Mouse (Mus musculus): ENCODE data around the gene Tpte.

DNA sequence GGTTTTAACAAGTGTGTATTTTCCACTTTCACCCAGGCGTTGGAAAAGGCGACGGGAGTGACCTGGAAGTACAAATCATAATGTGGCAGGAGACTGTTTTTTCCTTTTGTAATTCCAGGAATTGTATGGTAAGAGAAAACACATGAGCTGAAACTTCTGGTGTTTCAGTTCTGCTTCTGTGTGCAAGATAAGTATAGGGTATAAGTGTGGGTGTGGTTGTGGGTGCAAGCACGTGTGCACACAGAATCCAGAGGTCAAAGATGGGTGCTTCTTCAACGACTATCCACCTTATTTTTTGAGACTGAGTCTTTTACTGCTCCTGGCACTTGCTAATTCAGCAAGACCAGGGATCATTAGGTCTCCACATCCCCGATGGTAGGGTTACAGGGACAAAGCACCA lies 76.1 kb downstream of the Tpte start:
- TF ChIP-seq POLR2A (IDR thresholded peaks at IDR 0.05; ENCODE audit: insufficient read length, low read depth) (no peak), SRF (IDR thresholded peaks at IDR 0.05; ENCODE audit: control insufficient read depth, insufficient read length, low read depth) (no peak), MAX (IDR thresholded peaks at IDR 0.05; ENCODE audit: low read depth) (no peak), MYOG (IDR thresholded peaks at IDR 0.05; ENCODE audit: control insufficient read depth in 1 of 3, insufficient read depth in 1 of 3, insufficient read length in 2 of 3, low read depth in 2 of 3) (no peak), E2F4 (IDR thresholded peaks at IDR 0.05; ENCODE audit: insufficient read depth) (no peak), POLR2AphosphoS2 (IDR thresholded peaks at IDR 0.05; ENCODE audit: insufficient read length, low read depth) (no peak), MYOD1 (IDR thresholded peaks at IDR 0.05; ENCODE audit: control insufficient read depth in 1 of 3, insufficient read length in 2 of 3, low read depth in 2 of 3) (no peak), CEBPB (IDR thresholded peaks at IDR 0.05; ENCODE audit: insufficient read depth, poor library complexity, severe bottlenecking) (no peak), USF1 (IDR thresholded peaks at IDR 0.05; ENCODE audit: low read depth) (no peak)
